Mouse (Mus musculus) urinary bladder, postnatal 4 days (tissue): ENCODE data around the gene F3.
"Not testable (repeated sequence)": the region's sequence is repeated elsewhere in the genome, so short reads cannot be mapped to it uniquely, and the experiment has no call there.

Source experiments
- DNase-seq, 2 experiments: peaks; one replicate each; pipeline ENCODE4 v3.0.0; 2021 to 2022; ENCODE audit warnings: low spot score in 2 of 2

F3 gene

DNA sequence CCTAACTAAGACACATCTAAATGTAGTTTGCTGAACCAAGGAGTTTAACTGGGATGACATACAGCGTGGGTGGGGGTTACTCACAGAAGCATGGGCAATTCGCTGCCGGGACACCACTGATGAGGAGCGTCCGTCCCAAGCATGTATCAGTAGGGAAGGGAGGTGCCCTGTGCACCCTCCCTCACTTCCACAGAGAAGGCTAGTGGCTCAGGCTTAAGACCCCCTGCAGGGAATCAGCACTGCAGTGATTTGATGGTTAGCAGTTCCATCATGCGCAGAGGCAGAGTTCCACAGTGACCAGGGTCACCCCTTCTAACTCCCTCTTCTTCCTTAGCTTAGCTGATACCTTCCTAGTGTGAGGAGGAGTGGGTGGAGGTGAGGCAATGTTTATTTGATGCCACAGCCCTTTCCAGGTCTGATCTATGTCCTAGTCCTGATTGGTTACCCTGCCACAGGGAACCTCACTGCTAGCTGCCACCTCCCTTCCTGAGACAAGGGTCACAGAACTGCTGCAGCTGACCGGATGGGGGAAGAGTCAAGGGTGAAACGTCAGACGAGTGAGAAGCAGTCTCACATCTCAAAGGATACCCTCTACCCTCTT is 15.5 kb downstream of the F3 start:
- no peak for DNase-seq

DNA sequence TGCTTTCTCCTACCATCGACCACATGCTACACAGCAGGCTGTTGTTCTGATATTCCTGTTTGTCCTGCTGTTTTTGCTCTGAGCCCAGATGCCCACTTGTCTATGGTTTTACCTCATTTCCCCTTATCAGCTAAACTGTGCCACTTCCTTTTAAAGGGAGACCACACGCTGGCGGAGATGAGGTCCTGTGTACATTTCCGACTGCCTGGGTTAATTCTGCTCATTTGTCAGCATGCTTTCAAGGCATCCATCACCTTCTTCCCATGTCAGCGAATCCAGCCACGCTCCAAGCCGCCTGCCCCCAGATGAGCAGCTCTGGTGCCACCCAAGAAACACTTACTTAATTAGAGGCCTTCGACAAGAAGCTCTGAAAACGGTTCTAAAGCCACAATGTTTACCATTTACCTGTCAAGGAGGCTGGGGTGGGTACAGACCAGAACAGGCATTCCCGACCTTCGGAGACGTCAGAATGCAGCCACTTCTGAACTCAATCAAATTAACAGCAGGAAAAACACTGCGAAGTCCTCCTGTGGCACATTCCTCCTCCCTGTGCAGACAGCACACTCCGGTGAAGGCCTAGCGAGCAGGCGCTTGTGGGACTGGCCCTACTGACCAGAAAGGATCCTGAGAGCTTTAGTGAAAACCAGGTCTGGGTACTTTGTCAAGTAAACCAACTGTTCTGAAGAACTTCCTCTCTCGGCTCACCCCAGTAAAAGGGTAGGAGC is 16.3 kb downstream of the F3 start:
- DNase-seq = no peak

DNA sequence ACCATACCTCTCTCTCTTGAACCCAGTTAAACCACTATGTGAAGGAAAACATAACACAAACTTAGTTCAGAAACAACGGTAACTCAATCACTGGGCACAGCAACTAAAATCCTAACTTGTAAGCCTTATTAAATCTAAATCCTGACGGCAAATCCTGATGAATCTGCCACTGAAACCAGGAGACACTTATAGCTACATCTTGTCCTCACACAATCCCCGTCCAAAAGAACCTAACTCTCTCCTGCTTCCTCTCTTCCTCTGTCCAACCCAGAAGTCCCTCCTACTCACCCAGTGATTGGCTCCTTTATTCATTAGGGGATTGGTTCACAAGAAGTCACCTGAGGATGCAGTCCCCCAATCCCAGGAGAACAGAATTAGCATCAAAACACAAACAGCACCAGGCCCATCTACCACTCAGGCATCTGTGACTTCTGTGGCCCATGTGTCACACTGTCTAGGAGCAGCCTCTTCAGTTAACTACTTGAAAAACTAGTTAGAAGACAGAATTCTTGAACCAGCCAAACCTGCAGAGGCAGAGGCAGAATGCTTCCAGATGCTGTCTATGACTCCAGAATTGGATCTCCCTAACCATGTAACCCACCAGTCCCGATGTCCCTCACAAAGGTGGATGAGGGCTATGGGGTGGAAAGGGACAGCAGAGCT is 18.0 kb downstream of the F3 start:
- DNase-seq = not testable (repeated sequence)

DNA sequence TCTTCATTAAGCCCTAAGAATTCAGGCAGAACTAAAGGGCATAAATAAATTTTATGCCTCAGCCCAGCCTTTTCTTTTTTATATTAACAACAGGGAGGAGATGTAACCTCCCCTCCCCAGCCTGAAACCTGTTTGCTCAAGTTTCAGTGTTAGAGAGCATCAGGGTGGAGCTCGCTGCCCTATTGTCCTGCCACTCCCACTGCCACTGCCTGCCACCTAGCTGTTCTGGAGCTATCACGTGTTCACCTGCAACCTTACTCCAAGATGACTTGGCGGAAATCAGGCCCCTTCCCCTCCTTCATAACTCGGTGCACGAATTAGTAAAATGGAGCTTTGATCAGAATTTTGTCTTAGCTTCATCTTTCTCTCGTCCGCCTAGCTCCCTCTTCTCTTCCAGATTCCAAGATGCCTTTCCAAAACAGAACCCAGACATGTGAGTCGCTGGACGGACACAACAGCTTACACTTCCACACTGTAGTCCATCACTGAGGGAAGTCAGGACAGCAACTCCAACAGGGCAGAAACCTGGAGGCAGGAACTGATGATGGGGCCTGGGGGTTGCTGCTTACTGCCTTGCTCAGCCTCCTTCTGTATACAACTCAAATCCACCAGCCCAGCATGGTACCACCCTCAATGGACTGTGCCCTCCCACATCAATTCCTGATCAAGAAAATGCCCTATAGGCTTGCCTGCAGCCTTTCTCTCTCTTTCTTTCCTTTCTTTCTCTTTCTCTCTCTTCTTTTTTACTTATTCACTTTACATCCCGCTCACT is 31.2 kb downstream of the F3 start:
- DNase-seq = not testable (repeated sequence)

DNA sequence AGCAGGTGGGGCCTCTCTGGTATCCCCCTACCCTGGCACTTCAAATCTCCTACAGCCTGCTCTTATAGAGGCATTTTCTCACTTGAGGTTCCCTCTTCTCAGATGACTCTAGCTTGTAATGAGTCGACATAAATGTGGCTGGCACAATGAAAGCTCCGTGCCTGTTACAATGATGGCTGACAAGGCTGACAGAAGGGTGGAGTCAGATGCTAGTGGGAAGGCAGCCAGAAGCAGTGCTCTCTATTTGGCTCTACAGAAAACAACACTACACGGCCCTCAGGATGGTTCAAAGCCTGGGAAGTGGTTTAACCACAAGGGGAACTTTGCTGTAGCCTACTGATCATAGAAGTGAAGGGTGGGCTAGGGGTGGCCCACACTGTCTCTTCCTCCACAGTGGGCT is 31.8 kb downstream of the F3 start:
- DNase-seq = no peak

DNA sequence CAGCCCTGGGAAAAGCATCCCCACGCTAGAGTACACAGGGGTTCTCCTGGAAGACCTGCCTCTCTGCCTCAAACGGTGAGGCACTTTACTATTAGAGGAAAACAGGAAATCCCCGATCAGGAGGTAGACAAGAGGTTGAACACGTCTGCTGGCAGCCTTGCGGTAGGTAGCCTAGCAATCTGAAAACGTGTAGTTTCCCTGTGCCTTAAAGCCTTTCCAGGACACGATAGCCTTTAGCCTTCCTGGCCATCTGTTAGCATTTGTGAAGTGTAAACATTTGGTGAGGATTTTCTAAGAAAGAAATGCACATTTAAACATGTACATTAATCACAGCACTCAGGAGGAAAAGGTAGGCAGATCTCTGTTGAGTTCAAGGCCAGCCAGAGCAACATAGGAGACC is 35.0 kb downstream of the F3 start:
- no peak for DNase-seq

DNA sequence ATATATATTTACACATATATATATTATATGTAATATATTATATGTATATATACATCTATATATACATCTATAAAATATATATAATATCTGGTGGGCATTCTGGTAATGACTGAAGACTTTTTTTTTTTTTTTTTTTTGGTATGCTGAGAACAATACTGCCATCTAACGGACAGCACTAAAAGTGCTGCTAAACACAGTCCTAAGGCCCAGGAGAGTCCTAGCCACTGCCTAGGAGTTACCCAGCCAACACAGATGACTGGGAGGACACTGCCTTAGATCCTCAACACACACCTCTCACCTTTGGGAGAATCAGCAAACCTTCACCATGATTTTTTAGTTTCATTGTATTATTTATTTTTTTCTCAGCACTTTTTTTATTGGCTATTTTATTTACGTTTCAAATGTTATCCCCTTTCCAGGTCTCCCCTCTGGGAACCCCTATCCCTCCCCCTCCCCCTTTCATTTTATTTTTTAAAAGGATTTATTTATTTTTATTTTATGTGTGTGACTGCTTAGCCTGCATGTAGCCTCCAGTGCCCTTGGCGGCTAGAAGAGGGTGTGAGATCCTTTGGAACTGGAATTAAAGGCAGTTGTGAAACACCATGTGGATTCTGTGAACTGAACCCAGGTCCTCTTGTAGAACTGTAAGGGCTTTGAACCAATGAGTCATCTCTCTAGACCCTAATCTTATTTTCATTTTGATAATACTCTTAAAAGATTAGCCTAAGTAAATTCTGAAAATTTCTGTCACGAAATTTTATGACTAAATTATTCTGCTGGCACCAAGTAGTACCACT is 38.9 kb downstream of the F3 start:
- no peak for DNase-seq

DNA sequence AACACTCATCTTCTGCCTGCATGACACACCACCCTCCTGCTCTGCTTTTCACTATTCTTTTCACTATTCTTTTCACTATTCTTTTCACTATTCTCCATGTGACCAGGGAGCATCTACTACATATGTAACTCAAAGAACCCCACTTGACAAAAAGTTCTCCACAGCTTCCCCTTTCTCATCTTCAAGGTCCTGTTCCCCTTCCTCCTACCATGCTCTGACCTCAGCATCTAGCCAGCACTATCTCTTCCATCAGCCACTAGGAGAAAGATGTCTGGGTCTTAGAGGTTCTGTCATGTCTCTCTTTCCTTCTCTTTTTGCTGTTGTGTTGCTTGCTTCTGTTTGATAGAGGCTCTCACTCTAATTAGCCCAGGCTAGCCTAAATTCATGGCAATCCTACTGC is 42.7 kb downstream of the F3 start:
- no peak for DNase-seq

DNA sequence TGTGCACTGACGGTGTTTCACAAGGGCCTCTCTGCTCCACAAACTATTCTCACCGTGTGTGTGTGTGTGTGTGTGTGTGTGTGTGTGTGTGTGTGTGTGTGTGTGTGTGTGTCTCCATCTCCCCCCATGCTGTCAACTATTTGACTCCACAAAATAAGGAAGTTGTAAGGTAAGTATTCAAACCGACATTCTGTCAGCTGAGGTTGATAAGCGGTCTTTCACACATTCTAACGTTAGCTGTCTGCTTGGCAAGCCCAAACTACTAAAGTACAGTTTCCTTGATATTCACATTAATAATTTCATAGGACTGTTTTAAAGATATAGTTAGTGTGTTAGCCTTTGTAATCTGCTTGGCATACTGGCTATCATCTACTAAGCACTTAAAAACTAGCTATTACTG is 43.5 kb downstream of the F3 start:
- DNase-seq = no peak

DNA sequence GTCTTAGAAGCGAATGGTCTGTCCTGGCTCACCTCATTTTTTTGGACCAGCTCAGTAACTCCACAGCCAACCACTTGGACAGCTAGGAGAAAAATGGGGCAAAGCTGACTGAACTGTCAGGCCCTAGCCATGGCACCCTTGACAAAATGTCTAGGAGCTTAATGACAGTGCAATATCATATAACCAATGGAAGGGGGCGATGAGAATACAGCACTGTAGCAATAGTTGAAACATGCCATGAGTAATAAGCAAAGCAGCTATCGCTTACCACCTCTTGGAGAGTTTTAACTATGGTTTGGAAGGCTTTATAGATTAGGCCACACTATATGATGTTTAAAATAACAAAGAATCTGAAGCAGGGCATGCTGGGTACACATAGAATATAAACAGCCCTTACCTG is 45.4 kb downstream of the F3 start:
- DNase-seq = no peak

DNA sequence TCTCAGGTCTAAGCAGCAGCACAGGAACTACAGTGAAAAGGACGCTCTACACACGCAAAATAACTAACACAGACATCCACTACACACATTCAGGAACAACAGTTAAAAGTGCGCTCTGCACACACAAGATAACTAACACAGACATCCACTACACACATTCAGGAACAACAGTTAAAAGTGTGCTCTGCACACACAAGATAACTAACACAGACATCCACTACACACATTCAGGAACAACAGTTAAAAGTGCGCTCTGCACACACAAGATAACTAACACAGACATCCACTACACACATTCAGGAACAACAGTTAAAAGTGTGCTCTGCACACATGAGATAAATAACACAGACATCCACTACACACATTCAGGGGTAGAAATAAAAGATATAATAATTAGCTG is 50.0 kb downstream of the F3 start:
- not testable (repeated sequence) for DNase-seq

DNA sequence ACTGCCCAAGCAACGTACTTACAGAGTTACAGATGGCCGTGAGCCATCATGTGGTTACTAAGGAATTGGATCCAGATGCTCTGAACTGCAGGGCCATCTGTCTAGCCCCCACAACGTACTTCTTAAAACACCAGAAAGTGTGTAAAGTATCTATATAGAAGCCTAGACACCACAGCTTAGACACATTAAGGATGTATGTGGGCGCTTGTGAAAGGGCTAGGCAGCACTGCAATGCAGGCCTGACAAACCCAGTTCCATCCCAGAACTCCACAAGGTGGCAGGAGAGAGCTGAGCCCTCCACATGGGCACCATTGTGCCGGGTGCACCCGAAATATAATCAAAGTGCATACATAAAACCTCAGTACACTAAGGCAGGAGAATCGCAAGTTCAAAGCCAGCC is 54.6 kb downstream of the F3 start:
- DNase-seq = peak in 1 of 2 experiments; percentile 63

DNA sequence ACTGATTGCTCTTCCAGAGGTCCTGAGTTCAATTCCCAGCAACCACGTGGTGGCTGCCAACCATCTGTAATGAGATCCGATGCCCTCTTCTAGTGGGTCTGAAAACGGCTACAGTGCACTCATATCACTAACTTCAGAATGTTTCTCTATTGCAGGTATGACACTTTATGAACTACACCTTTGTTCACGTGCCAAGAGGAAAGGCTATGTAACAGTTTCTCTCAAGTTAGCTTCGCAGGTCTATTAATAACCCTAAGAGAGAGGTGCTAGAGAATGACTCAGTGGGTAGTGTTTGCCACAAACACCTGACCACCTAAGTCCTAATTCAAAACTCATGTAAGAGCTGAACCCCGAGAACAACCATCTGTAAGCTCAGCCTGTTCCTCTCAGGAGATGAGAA is 59.7 kb downstream of the F3 start:
- DNase-seq = no peak
